Mouse (Mus musculus): Measurements from ENCODE around the gene Hsph1.

DNA sequence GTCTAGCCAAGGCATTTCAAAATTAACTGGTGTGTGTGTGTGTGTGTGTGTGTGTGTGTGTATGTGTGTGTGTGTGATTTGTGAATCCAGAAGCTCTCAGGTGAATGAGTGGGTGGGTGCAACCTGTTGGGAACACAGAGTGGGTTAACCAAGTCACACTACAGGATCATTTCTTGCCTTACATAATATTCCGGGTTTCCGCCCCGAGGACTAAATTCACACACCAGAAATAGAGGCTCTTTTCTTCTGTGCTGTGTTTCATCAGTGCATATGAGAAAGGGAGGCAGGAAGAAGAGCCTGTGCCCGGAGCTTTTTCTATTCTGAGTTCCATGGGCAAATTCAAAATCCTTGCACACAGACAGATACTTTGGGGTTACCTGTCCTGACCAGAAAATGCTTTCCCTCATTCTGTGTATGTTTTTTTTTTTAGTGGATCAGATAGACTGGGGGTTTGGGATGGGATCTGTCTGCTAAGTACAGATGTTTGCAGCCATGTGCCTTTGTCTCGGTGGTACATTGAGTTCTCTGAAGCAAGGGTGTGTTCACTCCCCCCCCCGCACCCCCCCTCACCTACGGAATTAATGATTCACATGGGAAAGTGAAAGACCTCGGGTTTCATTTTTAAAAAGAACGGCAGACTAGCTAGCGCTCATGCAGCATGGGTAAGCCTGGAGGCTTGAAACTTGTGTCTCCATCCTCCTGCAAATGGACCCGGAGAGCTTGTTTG lies 6.8 kb upstream of the Hsph1 start:
- TF ChIP-seq CTCF (IDR thresholded peaks at IDR 0.05; ENCODE audit: low read depth) (no peak), EP300 (IDR thresholded peaks at IDR 0.05; ENCODE audit: low read depth) (no peak)

Measured in liver, embryonic 14.5 days (tissue).